Mouse (Mus musculus) heart, postnatal 0 days (tissue): Measurements from ENCODE around the gene Akap3.

Experiments used
- CTCF ChIP-seq: IDR thresholded peaks from 2 replicates; pipeline ENCODE4 v1.5.1; 2016; ENCODE audit warnings: antibody characterized with exemption, control low read depth, low read depth
- EP300 ChIP-seq: IDR thresholded peaks from 2 replicates; pipeline ENCODE4 v1.6.1; 2016; ENCODE audit warnings: antibody characterized with exemption, low read depth

DNA sequence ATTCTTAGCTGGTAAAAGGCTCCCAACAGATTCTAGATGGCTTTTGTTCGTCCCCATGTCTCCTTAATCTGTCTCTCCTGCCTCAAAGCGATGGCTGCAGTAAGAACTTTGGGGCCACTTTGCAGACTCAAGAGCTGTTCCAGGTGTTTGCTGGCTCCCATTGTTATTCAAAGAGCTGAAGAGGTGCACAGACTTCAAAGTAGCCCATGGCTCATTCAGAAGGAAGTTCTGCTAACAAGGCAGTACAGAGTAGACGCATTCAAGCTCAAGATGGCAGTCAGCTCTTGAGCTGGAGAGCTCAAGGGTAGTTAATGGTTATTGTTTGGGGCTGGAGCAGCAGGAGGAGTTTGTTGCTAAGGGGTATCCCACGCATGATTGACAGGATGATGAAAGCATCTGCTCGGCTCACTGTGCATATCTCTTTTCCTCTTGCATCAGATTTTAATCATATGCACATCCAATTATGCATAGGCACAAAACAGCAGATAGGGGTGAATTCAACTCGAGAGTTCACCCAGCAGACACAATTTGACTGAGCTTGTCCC is 37.6 kb upstream of the Akap3 start:
- TF ChIP-seq CTCF = no peak
- no peak for TF ChIP-seq EP300
